Mouse (Mus musculus) retina, embryonic 14.5 days (tissue): Measurements from ENCODE around the gene Aff1.

Experiments used
- DNase-seq: peaks from one replicate; pipeline ENCODE4 v3.0.0-alpha.2; 2015; ENCODE audit warnings: low spot score

Aff1 gene

GRCm38 (mm10) chr5:103693041-103693641 lies 967 bp downstream of the Aff1 start:
- DNase-seq: peak; percentile 46

DNA sequence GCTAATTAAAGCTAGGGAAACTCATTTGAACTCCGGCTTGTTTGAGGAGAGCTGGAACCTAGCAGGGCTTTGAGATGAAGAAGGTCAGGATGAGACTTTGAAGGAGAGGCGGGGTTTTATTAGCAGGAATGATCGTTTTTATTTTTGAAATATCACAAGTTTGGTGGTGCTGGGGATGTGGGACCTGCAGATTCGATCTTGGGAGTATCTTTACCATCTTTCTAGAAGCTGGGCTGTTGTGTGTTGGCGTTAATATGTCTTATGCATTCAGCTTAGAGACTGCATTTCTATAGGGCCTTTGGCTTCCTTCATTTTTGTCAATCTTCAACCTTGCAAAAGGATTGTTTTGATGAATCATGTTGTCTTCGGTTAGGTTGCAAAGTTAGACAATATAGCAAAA lies 1.9 kb downstream of the Aff1 start:
- DNase-seq: no peak

GRCm38 (mm10) chr5:103697875-103698491 lies 5.8 kb downstream of the Aff1 start:
- DNase-seq: no peak

- no peak for DNase-seq
Measured at GRCm38 (mm10) chr5:103698577-103698976, 6.4 kb downstream of the Aff1 start.

GRCm38 (mm10) chr5:103699537-103699936 lies 7.4 kb downstream of the Aff1 start:
- no peak for DNase-seq

GRCm38 (mm10) chr5:103700661-103701060 lies 8.5 kb downstream of the Aff1 start:
- DNase-seq: no peak

GRCm38 (mm10) chr5:103701466-103701865 lies 9.3 kb downstream of the Aff1 start:
- DNase-seq: no peak

GRCm38 (mm10) chr5:103702527-103702926 lies 10.4 kb downstream of the Aff1 start:
- no peak for DNase-seq

DNA sequence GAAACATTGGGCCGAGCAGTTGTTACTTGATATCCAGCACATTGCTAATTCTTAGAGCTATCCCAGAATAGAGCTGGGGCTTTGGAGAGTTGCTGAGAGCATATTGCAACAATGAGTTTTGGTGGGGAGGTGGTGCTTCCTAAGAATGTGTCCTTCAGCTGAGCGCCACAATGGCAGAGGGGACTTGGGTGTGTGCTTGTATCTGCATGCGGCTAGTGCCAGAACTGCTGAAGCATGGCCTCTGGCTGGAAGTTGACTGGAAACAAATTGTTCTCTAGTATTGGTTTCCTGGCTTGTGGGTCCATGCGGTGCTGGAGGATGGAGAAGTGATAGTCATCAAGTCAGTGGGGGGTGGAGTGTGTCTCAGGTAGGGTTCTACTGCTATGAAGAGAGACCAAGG lies 13.2 kb downstream of the Aff1 start:
- DNase-seq: no peak

GRCm38 (mm10) chr5:103705874-103706273 lies 13.7 kb downstream of the Aff1 start:
- DNase-seq: no peak

DNA sequence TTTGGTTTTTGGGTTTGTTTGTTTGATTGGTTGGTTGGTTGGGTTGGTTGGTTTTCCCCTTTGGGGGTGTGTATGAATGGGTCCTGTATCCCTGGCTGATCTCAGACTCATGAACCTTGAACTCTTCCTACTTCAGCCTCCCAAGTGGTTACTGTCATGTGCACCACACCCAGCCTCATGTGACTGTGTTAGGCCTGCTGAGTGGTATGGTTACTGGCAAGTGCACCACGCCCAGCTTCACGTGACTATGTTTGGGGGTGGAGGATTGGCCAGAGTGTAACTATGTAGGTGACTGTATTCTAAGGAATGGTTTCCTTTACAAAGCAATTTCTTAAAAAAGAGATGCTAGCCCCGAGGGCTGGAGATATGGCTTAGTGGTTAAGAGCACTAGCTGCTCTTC lies 16.9 kb downstream of the Aff1 start:
- no peak for DNase-seq

DNA sequence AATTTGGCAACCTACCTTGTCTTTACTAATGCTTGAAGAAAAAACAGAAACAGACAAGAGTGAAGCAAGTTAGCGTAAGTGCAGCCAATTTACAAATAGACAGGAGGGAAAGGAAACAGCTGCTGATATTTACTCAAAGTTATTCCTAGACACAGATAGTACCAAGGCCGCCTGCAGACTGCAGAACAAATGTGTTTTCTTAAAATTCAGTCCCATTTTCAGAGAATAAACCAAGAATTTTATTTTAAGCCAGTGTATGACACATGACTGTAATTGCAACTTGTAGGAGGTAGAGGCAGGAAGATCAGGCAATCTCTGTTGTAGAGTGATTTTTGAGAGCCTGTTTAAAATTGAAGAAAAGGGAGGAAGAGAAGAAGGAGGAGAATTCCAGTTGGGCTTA lies 19.7 kb downstream of the Aff1 start:
- DNase-seq: no peak

DNA sequence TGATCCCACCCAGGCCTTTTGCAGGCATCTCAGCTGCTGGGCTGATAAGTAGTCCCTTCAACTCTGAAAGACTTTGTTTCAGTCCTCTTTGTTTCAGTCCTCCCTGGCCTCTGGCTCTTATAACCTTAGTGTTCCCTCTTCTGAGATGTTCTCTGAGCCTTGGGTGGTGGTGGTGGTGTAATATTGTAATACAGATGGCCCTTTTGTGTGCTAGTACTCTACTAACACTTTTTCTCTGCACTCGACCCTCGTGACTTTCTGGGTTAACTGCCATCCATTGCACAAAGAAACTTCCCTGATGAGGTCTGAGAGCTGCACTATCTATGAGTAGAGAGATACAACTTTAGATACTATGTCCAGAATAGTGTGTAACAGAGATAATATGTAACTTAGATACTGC lies 21.2 kb downstream of the Aff1 start:
- DNase-seq: no peak

DNA sequence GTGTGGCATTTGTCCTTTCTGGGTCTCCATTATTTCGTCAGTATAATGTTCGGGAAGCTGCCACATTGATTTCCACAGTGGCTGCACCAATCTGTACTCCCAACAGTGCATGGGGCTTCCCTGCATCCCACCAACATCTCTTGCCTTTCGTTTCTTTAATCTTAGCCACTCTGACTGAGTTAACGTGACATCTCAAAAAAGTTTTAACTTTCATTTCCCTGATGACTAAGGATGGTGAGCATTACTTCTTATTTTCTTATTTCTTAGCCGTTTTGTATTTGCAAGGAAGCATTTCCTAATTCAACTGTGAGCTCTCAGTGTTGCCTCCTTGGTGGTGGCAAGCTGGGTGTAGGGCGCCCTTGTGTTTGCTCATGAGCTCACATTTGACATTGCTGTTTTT lies 22.8 kb downstream of the Aff1 start:
- no peak for DNase-seq

DNA sequence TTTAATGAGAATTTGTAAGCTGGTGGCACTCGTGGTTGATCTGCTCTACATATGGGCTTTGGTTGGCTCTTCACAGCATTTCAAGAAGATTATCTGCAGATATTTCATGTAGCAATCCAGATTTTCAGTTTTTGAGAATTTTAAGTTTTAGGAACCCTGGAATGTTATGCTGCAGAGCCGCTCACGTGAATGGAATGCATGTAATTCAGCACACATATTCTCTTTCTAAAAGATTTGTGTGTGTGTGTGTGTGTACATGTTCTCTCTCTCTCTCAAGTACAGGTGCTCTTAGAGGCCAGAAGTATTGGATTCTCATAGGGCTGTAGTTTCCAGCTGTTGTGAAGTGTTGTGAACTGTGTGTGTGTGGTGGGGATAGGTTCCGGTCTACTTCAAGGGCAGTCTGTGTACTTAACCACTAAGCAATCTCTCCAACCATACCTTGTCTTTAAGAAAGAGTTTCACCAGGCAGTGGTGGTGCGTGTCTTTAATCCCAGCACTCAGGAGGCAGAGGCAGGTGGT lies 24.7 kb downstream of the Aff1 start:
- no peak for DNase-seq

GRCm38 (mm10) chr5:103719131-103719530 lies 27.0 kb downstream of the Aff1 start:
- DNase-seq: no peak

DNA sequence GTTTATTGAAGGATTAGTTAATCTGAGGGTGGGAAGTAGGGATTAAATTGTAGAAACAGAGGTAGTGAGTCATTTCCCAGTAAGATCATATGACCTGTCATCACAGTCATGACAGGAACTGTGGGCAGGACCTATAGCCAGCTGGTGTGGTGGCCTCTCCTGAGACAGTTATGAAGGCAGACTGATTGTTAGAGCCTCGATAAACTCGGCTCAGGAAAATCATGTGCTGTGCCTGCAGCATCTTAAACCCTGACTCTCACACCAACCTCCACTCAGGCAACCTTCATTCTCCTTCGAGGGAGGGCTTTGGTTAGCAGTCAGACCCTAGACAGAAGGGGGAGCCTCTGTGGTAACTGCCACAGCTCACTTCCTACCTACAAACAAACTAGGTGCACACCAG lies 27.7 kb downstream of the Aff1 start:
- DNase-seq: no peak

DNA sequence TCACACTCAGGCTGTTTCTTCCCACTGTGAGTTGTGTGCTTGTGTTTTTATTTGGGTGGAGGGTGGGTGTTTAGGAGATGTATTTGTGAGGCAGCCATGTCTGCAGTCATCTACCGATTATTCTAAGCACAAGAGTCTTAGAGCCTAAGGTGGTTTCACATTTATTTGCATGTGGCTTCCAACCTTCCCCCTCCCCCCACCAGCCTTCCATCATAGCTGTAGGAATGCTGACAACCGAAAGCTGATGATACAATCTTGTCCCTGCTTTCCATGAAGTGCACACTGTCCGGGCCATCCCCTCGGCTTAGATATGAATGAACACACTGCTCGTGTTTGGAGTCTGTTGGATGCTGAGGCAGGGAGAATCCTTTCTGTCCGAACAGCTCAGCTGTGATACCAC lies 28.8 kb downstream of the Aff1 start:
- no peak for DNase-seq

GRCm38 (mm10) chr5:103721490-103721889 lies 29.3 kb downstream of the Aff1 start:
- DNase-seq: no peak

DNA sequence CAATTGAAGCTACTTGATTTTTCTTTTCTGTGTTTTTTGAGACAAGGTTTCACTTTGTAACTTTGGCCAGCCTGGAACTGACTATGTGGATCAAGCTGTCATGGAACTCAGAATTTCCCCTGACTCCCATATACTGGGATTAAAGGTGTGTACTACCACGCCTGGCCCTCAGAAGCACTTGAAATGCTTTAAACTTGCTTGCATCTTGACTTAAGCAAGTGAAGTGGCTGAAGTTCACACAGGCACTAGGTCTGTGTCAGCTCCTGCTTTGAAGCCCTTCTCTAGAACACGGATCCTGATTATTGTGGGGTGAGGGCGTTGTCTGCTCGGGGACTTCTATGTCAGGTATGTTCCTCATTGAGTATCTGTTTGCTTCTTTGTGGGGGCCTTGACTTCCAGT lies 30.5 kb downstream of the Aff1 start:
- no peak for DNase-seq

DNA sequence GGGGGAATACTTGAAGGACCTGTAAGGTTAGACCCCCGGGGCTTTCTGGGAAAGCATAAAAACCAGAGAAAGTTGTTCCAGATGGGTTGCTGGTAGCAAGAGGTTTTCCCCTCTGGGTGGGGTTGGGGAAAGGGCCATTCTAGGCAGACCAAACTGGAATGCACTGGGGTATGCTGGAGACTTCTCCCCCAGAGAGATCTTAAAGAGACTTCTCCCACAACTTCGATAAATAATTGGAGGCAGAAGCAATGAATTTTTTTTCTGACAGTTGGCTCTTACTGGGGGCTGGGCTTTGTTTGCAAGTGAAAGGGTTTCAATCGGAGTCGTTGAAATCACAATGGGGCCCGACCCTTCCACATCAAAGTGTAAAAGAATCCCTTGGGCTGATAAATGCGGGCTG lies 32.2 kb downstream of the Aff1 start:
- DNase-seq: no peak

DNA sequence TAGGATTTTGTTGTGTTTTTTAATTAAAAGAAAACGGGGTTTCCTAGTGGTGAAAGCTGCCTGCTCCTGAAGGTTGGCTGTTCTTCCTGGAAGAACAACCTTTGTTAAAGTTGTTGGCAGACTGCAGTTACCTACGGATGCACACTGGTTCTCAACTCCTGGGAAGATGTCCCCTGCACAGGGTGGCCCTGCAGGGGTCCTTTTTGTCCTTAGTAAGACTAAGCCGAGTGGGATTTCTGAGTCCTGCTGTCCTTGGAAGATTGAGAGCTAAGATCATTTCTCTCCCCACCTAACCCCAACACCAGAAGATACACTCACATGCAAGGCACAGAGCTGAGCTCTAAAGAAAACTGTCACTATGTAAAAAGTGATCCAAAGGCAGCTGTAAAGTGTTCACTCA lies 32.6 kb downstream of the Aff1 start:
- DNase-seq: no peak

- DNase-seq: no peak
Measured at GRCm38 (mm10) chr5:103725268-103726149, 33.3 kb downstream of the Aff1 start.
